Mouse (Mus musculus) lung, postnatal 10 days (tissue): Measurements from ENCODE around the gene Spata2.

Experiments
- DNase-seq: peaks from one replicate; pipeline ENCODE4 v3.0.0; 2021

Spata2 gene

DNA sequence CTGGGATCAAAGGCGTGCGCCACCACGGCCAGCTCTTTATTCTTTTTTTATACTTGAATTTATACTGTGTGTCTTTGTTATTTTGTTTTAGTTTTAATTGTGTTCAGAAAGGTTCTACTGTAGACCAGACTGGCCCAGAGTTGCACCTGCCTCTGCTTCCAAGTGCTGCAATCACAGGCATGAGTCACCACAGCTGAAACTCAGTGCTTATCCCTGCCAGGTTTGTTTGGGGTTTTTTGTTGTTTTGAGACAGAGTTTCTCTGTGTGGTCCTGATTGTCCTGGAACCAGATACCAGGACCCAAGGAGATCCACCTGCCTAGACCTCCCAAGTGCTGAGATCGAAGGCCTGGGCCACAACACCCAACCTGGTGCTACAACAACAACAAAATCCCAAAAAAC, 15.9 kb upstream of the Spata2 start:
- DNase-seq: no peak

DNA sequence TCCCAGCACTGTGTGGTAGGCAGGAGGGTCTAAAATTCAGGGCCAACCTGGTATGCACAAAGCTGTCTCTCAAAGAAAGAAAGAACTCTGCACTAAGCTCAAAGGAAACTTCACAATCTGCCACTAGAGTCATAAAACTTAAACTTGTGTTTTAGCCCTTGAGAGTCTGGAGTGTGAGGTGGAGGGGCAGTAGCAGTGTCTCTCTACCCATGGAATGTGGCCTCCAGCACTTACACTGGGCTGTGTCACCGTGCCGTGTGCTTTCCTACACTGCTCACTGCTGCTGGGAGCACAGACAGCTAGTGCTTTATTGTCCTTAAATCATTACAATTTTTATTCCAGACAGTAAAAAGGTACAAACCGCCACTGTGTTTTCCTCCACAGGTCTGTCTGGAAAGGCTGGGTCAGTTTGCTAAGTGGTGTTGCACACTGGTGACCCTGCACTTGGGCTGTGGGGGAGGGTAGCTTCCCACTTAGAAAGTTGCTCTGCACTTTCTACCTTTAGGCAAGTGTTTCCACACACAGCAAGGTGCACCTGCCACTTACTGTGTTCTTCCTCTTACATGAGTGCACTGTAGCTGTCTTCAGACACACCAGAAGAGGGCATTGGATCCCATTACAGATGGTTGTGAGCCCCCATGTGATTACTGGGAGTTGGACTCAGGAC, 15.2 kb upstream of the Spata2 start:
- DNase-seq: peak; percentile 45

DNA sequence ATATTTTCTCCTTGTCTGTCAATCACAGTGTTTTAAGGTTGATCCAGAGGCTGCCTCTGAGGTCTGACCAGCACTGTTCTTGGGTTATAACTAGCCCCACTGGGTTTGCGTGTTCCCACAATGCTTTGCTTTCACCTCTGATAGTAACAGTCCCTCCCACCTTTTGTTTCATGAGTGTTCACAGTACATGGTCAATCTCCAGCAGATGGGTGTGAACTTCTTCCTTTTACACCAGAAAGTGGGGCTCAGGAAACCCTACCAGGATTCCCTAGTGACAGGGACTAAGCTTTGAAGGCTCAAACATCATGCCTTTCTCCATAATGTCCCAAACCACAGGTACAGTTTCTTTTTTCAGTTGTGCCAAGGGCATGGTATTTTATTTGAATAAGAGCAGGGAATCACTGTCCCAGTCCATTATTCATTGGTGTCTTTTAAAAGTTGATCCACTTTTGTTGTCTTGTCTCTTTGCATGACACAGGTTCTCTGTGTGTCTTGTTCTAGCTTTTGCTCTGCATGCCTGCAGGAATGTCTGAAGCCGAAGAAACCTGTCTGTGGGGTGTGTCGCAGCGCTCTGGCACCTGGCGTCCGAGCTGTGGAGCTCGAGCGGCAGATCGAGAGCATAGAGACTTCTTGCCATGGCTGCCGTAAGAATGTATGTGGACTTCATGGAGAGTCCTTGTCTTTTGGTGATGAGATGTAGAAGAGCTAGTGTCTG, 14.0 kb upstream of the Spata2 start:
- DNase-seq: no peak

DNA sequence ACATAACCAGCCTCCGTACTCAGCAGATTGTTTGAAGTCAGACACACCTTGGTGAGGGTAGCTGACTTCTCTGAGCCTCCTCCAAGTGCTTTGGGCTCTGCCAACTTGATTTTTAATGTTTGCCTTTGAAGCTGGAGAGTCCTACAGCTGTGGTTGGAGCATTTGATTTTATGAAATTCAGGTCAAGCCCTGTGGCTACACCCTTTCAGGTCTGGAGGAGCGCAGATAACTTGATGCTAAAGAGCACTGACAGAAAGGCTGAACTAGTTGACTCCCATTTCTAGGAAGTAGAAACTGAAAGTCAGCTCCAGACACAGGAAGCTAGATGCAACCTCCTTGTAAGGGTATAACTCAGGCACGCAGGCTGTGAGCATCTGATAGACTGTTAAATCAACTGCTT, 12.4 kb upstream of the Spata2 start:
- DNase-seq: peak; percentile 68

DNA sequence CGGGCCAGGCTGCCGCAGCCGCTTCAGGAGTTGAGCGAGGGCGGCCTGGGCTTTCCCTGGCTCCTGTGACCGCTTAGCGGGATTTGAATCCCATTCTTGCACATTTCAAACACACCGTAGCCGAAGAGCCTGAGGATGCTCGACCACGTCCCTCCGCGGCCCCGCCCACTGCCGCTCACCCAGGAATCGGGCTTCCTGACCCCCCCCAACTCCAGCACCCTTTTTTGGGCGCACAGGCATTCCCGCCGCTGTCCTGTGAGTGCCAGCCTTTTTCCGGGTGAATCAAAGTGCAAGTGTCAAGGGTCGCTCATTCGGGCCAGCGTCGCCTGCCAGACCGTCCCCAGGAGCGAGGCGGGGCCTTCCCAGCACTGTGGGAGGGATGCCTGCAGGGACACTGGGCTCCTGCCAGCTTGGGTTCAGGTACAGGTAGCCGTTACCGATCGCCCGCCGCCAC, 11.2 kb upstream of the Spata2 start:
- peak; percentile 81 for DNase-seq

DNA sequence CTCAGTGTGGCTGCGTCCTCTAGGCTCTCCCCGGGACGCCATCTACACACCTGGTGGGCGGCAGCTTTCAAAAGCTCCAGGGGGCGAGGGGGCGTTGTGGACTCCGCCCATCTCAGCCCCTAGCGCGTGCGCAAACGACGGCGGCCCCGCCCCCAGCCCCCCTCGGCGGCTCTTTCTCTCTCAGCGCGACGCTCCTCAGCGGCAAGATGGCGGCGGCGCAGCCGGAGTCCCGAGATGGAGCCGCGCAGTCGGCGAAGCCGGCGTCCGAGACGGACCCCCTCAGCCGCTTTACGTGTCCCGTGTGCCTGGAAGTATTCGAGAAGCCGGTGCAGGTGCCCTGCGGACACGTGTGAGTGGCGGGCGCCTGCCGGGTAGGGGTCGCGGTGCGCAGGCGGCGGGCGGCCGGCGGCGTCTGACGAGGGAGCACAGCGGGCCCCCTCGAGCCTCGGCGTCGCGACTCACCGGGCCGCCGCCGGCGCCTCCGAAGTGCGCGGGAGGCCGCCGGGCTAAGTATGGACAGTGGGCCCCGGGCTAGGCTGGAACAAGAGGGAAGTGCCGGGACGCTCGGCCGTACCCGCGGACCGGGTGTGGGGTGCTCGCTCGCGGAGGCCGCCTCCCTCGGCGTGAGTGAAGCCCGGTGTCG, 10.7 kb upstream of the Spata2 start:
- DNase-seq: peak; percentile 92

DNA sequence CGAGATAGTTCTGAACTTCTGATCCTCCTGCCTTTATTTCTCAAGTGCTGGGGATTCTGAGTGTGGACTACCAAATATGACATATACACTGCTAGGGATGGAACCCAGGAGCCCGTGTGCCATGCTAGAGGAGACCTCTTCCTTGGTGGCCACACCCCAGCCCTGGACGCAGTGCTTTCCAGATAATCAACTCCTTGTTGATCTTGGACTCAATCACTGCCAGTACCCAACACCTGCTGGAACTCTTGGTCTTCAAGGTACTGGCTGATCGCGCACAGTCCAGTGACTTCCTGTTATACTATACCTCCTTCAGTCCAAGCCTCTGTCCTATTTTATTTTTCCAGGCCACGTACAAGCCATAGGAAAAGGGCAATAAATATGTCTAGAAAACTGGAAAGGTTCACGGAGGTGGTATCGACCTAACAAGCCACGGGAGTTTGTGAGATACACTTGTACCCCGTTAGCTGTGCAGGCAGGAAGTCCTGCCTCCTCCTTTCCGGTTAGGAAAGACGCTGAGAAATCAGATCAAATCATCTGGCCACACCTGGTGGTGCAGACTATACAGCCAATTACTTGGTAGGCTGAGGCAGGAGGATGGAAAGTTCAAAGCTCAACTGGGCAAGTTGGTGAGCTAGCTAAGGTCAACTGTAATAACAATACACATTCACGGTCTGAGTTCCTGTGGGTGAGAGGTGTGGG, 10.0 kb upstream of the Spata2 start:
- DNase-seq: no peak

DNA sequence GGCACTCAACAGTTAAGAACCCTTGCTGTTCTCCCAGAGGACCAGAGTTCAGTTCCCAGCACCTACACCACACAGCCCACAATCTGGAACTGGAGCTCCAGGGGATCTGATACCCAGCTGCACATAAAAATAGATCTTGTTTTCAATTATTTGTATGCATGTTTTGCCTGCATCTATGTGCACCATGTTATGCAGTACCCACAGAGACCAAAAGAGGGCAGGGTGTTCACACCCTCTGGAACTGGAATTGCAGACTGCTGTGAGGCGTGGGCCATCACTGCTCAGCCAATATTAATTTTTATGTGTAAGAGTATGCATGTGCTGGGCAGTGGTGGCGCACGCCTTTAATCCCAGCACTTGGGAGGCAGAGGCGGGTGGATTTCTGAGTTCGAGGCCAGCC, 4.6 kb upstream of the Spata2 start:
- DNase-seq: peak; percentile 76

DNA sequence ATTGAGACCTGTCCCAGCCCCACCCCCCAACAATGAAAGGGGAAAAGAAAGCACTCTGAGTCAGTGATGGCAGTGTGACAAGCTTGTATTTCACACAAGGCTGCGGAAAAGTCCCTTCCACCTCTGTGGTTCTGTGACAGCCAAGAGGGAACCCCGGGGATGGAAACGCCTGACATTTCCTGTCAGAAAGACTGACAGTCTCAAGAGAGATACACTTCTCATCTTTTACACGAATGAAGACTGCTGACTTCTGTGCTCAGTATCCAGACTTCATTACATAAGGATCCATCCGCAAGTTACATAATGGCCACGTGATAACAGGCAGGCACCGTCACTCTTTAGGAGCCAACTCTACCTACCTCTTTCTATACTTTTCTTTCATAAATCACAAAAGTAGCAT, 3.8 kb upstream of the Spata2 start:
- DNase-seq: no peak

DNA sequence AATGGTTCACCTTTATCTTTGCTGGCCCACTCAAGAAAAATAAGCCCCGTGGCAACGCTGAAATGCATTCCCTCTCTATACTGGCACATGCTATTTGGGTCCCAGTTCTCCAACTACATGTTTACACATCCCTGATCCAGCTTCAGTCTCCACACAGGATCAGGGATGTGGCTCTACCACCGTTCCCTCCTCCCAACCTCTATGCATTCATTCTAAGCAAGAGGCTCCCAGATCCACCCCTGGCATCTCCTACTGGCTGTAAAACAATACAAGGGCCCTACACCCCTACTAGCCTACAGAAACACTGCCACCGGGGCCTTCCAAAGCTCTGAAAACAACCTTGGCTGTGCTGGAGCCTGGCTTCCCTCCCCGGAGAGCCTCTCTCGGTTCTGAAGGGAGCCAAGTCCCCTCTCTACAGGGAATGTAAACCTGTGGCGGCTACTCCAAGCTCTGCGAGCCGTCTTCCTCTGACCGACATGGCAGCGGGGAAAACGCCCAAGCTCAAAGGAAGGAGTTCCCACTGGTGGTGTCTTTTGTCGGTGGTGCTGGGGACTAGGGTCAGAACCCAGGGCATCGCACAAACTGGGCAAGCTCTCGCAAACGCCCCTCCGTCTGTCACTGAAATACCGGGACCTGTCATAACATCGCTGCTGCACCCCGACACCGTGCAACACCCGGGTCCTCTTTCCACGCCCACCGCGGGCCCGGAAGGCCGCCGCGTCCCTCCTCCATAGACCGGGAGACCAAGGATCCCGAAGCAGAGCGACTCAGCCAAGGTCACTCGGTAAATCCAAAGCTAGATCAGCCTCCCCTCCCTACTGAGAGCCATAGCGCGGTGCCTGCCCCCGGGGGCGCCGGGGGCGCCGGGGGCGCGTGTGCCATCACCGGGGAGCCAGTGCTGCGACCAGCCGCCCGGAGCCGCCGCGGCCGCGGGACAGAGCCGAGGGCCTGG, 654 bp downstream of the Spata2 start, which contains the start of gene Rnf114:
Gene Rnf114, plus strand, starts transcription at position 889 of the 952 bp plus-strand sequence.
- DNase-seq: peak; percentile 61

DNA sequence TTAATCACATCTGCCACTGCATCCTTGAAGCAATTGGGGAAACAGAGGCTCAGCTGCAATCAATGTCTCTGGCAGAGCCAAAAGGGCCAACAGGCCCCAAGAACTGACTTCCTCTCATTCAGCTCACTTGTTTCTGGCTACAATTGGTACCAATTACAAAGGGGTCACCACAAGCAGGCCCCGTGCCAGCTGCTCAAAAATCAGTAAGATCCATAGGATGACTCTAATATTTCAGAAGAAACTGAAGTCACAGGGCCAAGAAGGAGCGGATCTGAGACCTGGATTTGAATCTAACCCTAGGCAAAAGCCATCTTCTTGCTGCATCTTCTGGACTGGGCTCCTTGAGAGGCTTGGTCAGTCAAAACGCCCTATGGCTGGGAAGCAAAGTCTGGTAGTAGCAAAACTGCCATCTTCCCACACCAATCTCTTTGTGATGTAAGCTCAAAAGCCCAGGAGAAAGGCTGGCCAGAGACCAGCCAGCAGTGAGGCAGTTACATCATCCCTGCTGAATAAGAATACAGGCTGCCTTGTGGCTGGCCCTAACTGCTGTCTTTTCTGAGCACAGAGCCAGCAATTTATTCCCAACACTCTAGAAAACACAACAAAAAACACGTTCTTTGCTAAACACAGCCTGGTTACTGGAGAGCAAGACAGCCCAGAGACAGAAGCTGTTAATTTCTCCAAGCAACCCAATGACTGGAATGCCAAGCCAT, 1.7 kb downstream of the Spata2 start:
- peak; percentile 50 for DNase-seq

DNA sequence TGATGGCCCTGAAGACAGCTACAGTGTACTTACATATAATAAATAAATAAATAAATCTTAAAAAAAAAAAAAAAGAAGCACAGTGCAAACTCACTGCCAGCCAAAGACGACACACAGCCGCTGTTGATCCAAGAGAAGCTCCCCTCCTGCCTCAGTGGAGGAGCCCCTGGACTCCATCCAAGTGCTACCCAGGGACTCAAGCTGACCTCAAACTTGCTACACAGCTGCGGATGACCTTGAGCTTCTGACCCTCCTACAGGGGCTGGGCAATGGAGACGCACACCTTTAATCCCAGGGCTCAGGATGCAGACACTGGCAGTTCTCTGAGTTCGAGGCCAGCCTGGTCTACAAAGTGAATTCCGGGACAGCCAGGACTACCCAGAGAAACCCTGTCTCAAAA, 4.7 kb downstream of the Spata2 start:
- no peak for DNase-seq

DNA sequence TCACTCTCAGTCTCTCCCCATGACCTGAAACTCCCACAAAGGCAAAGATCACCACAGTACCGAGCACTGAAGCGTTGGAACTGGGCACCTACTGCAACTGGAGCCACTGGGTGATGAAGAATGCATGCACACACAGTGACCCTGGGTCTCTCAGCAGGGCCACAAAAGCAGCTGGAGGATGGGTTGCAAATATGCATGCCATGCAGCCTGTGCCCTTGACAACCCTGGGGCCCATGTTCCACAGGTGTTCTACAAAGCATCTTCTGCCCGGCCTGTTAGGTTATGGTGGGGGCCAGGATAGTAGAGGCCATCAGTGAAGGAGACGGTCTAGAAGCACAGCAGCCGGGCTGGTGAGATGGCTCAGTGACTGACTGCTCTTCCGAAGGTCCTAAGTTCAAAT, 5.1 kb downstream of the Spata2 start:
- DNase-seq: no peak

DNA sequence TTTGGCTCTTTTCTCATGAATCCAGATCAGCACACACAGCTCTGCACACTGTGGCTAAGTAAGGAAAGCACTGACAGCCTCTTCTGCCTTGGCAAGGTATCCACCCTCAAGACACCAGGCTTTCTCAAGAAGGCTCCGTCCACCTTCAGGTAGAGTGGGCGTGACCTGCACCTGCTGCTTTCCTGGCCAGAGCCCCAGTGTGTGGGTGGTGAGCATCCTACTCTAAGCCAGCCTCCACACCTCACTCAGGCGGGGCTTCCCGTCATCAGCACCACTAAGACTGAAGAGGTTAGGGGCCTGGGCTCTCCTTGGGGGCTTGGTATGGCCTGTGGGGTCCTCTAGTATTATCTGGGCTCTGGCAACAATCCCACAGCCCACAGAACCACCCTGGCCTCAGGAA, 6.1 kb downstream of the Spata2 start:
- no peak for DNase-seq

DNA sequence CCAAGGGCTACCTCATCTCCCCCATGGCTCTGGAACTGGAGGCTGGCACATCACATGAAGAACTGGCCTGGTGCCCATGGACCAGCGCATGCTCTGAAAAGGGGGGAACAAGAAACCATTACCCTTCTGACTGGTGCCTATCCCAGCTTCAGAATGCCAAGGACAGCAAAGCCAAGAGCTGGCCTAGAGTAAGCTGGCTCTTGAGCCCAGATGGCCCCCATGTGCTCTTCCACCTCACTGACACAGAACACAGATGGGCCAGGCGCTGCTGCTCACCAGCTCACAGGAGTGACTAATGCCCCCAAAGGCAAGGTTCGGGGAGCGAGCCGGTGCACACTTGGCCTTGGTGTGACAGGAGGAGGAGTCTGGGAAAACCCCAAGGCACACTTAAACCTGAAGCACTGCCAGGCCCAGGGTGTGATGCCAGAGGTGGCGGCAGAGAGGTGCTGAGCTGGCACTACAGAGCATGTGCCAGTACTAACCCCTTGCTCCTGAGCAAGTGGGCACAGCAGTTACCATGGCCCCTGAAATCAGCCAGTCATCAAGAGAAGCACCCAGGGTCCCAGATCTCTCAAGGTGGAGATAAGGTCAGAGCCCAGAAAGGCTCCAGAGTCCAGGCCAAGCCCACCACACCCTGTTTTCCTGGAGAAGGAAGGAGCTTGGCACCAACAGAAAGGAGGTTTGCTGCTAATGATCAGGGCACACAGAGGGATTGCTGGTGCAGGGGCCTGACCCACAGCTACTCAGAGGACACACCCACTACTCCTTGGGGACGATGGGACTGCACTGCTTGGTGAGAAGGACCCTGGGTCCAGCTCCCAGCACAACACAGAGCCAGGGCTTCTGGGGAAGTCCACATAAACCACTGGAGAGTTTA, 6.9 kb downstream of the Spata2 start:
- peak; percentile 55 for DNase-seq

DNA sequence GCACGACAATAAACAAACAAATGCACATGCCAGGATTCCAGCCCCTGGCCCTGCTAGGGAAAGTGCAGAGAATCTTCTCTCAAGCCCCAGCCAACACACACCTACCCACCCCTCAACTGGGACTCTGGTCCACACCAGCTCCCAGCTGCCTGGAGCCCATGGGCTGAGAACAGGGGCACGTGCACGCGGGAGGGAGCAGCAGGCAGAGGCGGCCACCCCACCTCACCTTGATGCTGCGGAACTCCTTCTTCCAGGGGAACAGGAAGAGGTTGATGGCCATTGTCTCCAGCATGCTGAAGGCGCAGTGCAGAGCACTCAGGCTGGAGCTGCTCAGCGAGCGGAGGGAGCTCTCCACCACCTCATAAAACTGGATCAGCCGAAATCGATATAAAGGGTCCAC, 7.8 kb downstream of the Spata2 start:
- no peak for DNase-seq

DNA sequence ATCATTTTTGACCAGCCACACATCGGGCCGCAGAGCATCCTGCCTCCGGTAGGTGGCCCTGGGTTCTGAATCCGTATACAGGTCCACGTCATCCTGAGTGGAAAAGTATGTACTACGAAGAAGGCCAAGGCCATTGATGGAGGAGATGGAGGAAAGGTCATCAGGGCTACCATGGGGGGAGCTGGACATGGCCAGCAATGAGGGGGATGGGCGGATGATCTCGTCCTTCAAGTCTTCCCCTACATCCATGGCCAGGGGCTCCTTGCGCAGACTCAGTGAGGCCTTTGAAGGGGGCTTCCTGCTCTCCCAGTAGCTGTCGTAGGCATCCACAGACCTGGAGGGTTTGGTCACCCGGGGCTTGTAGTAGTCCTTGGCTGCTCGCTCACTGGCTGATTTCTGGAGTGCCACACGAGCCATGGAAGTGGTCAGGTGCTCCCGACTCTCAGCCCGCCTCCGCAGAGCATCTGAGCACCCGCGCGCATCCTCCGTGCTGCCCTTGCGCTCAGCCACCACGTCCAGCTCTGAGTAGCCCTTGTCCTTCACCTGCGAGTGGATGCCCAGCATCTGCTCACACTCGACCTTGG, 8.8 kb downstream of the Spata2 start:
- DNase-seq: no peak

DNA sequence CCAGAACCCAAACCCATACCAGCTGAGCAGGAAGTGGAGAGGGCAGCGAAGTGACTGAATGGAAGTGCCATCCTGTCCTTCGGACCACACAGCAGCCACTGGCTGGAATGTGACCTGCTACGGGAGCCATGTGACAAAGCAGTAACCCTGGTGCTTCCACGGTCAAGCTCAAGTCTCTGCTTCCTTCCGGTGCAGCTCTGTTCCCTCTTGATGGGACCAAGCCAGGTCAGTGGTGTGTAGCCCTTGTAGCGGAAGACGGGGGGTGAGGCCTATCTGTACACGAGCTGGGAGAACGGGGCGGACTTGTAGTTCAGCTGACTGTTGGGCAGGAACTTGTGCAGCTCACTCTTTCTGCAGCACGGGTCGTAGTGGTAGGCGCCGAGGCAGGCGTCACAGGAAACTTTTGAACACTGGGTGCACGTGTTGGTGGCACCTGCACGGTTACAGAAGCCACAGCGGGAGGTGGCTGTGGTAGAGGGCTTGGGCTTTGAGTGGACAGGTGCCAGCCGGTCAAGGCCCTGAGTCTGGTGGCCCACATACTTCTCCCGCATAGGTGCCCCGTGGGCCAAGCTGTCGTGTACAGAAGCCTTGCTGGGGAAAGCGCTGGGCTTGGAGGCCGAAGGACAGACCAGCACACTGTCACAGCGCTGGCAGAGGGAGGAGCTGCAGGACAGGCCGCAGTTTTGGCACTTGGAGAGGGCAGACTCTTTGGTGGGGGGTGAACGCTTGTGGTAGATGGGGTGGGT, 9.4 kb downstream of the Spata2 start:
- no peak for DNase-seq

DNA sequence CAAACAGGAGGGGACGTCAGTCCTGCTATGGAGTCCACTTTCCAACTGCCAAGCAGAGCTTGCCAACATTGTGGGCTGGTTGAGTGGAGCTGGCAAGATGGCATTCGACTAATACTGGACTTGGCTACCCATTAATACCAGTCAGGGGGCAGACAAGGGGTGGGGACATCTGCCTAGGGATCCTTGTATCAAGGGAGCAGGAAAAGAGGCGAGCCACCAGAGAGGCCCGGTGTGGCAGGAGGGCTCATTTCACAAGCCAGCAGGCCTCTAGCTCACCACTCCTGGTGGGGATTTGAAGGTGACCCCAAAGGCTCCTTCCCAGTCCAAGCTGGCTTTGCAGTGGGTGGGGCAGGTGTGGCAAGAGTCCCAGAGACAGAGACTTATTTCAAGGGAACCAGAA, 10.0 kb downstream of the Spata2 start:
- no peak for DNase-seq
